Mouse (Mus musculus): Measurements from ENCODE around the gene Kat6b.
A peak's percentile ranks its signal among the peaks of the same experiment; 100 is the strongest.

Gene Kat6b

DNA sequence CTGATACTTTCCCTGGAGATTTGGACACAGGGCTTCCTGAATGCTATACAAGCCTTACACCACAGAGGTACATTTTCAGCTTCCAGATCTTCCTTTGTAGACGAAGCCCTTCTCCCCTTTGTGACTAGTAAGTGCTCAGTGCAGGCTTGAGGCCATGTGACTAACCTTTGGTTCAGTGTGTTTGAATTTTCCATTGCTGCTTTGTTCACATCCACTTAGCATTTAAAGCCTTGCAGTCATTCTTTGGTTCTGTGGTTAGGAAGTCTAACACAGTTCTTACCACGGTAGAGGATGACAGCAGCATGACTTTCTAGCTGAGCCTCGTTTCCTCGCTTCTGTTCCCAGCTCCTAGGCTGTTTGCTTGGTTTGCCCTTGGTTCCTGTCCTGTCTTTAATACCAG lies 44.4 kb downstream of the Kat6b start:
- DNase-seq = no peak

- no peak for DNase-seq
Observed at GRCm38 (mm10) chr14:21533566-21533965, 52.3 kb downstream of the Kat6b start.

GRCm38 (mm10) chr14:21534066-21534465 lies 52.8 kb downstream of the Kat6b start:
- no peak for DNase-seq

DNA sequence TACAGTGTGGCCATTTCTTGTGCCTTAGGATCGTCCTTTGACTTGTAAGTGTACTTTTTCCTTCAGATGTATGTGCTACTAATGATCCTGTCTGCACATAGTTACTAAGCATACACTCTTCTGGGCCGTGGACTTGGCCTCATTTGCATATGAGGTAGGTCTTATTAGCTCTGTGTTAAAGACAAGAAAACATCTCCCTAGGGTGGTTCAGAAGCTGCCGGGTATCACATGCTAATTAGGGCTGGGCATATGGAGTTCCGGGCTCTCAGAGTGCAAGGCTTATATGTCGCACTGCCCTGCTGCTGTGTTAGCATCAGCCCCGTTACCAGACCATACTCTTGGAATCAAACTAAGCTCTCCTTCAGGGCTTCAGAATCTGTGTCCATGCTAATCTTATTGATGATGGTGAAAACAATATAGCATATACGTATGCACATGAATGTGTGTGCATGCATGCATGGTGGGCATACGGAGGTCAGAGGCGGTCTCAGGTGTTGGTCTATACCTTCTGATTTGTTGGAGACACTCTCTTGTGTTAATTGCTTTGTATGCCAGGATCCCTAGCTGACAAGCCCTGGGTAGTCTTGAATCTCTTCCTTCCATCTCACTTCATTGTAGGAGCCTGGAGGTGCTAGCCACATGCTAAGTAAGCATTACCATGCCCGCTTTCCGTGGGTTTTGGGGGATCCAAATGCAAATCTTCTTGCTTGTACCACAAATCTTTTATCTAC lies 53.5 kb downstream of the Kat6b start:
- no peak for DNase-seq

GRCm38 (mm10) chr14:21536485-21537181 lies 55.4 kb downstream of the Kat6b start:
- DNase-seq = no peak

DNA sequence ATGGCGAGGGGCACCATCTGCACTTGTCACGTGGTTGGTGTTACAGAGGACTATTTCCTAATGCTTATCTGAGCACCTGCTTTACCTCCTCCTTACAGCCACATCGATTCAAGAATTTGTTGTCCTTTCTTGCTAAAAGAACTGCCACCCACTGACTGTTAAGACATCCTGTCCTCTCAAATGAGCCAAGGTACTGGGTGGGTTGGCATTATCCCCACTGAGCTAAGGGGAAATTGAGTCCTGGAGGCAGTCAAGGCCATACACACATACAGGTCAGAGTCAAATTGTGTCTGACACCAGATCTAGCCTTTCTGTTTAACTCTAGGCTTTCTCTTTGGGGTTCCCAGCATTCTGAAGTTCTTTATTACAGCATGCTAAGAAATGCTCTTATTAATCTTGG lies 56.6 kb downstream of the Kat6b start:
- no peak for DNase-seq

DNA sequence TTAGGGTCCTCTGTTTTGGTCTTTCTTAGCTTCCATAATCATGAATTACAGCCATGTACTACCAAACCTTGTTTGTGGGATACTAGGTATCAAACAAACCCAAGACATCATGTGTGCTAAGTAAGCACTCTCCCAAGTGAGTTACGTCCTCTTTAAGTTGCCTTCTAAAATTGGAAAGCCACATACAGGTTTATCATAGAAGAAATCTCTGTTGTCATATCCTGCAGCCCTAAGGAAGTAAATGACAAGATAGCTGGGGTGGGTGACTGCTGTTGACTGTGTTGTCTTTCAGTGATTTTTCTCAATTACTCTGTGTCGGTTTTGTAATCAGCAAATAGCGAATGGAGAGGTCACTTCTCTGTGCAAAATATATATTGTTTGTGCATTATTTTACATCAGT lies 58.5 kb downstream of the Kat6b start:
- DNase-seq = no peak

DNA sequence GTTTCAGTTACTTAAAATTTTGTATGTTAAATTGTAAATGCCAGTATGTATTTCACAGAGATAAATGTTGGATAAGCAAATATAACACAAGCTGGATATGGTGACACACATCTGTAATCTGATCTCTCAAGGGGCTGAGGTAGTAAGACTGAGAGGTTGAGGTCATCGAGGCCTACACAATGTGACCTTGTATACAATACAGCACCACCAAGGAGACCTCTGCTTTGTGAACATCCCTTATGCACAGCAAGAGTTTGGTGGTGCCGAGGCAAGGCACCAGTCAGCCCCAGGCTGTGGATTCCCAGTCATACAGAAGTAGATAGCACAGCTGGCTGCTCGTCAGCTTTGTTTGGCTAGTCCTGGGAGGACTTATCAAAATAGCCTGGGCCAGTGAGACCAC lies 59.1 kb downstream of the Kat6b start:
- DNase-seq = no peak

GRCm38 (mm10) chr14:21545529-21545928 lies 64.3 kb downstream of the Kat6b start:
- peak; percentile 54 to 67 for DNase-seq

GRCm38 (mm10) chr14:21546351-21546750 lies 65.1 kb downstream of the Kat6b start:
- DNase-seq = no peak

DNA sequence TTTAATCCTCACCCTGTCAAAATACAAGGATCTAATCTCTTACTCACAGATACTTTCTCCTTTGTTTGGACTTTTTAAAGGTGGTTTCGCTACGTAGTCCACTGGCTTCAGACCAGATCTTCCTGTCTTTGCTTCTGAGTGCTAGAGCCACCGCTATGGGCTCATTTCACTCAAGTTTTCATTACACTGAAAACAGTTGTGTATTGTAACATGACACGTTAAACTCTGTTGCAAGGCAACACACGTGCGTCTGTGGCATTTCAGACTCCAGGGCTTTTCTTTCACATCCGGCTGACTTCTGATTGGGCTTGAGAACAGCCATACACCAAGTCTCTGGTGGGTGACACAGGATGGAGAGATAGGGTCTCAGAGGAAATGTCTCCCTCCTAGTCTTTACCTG lies 66.1 kb downstream of the Kat6b start:
- no peak for DNase-seq

DNA sequence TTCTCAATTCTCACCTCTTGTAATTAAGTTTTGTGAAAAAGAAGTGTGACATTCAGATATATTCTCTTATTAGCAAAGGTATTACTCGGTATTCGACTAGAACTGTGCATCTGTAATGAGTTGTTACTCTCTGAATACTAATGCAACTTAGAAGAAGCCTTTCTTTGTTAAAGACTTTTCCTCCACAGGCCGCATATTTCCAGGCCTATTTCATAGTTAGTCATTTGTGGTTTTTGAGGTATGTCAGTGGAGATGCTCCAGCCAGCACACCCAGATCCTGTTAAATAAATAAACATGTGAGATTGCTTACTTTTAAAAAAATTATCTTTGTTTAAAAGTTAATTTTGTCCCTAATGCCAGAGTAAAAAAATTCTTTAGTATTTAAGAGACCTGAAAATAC lies 66.7 kb downstream of the Kat6b start:
- DNase-seq = no peak

GRCm38 (mm10) chr14:21548952-21549607 lies 67.8 kb downstream of the Kat6b start:
- no peak for DNase-seq

DNA sequence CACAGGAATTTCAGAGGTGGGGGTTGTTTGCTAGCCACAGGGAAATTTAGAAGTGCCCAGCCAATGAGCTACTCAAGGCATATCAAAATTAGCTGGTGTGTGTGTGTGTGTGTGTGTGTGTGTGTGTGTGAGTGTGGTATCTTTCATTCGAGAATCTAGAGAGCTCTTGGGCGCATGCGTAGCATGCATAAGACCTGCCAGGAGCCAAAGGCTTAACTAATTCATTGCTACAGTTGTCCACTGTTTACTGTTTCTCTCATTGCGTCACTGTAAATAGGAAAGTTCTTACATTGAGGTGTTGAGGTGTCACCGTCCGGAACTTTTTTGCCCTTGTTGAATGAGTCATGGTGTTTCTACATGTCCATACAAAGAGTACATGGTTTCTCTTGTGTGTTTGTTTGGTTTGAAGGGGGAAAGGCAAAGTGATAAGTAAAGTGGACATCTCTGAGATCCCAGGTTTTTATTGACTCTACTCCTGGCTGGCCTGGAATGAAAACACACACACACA lies 68.4 kb downstream of the Kat6b start:
- no peak for DNase-seq

GRCm38 (mm10) chr14:21550576-21550975 lies 69.3 kb downstream of the Kat6b start:
- DNase-seq = no peak

GRCm38 (mm10) chr14:21551655-21552054 lies 70.4 kb downstream of the Kat6b start:
- DNase-seq = no peak

DNA sequence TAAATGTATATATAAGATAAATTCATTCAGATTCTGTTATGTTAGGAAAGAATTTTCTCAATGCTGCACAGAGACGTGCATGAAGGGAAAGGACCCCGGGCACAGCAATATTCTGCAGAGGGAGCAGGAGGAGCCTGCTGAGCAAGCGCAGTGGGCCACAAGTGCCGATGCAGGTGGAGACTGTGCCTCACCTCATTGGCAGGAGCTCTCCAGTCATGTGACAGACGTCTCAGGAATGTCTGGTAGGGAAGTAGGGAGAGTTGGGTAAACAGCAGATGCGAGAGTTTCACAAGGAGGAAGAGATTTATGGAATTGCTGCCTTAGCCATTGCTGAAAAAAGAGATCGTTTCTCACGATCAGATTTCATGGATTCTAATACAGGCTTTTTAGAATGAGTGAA lies 71.7 kb downstream of the Kat6b start:
- DNase-seq = no peak

DNA sequence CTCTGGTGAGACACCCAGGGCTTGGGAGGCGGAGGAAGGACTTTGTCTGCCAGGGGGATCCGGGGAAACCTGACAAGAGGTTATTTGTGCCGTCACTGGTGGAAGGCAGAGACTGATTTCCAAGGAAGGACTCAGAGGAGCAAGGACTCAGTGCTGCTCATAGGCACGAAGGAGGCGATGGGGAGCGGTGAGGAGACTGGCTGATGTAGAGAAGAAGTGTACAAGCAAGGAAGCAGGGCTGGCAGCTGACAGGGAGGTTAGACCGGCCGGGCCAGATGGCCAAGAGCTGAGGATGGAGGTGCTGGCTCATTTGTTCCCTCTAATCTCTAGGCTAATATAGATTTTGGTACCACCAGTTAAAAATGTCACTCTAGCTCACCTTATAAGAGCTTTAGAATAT lies 72.8 kb downstream of the Kat6b start:
- peak; percentile 33 to 58 for DNase-seq

DNA sequence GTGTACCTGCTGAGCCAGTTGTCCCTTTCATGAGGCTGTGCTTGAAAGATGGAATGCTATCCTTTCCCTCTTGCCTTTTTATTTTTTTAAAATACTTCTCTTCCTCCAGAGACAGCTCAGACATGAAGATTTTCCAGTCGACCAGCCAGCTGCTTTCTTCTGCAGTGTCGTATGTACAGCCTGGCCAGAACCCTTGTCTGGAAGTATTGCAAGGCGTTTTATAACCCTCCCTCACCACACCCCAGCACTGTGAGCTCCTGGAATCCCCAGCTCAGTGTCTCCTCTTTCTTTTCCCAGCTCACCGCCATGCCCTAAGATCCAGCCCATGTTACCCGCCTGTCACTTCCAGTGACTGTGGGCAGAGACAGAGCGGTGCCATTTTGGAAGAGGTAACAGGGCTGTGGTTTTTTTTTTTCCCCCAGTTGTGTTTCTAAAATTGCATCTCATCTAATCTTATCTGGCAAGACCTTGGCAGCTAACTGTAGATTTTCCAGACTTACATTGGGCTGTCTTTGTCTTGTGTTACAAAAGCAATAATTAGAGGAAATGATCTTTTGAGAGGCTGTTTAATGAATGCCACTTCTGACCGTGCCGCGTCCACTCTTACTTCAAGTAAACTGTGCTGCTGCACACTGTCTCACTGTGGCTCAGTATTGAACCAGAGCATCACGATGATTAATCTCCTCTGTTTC lies 77.4 kb downstream of the Kat6b start:
- no peak for DNase-seq

DNA sequence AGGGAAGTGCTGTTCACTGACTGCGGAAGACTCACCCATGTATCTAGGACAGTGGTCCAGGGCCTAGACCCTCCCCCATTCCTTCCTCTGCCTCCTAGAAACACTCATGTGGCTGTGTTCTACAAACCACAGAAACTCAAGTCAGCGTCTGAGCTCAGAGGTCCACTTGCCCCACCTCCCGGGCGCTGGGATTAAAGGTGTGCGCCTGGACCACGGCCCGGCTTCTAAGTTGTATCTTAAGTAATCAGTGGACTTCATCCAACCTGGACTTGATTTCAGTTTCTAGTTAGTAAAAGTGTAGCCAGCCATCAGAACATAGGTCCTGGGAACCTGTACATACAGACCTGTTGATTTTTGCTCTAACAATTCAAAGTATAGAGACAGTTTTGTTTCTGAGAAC lies 78.2 kb downstream of the Kat6b start:
- no peak for DNase-seq

- no peak for DNase-seq
Observed at GRCm38 (mm10) chr14:21560481-21561209, 79.4 kb downstream of the Kat6b start.

GRCm38 (mm10) chr14:21561396-21562065 lies 80.3 kb downstream of the Kat6b start:
- DNase-seq = no peak

Measured in cerebellum, postnatal 10 days (tissue).